Mouse (Mus musculus) heart, embryonic 10.5 days (tissue): ENCODE measurements at regions not wholly inside any gene's neighbourhood (a gene's known extent, or its start where the extent isn't known, plus 50 kb on each side); places are given as distances from the start of the nearest gene placed in this dataset.
A peak's percentile ranks its signal among the peaks of the same experiment; 100 is the strongest.

Source experiments
- DNase-seq: peaks from one replicate; pipeline ENCODE4 v3.0.0-alpha.2; 2017; ENCODE audit warnings: low spot score
- H3K27ac ChIP-seq: fragments of 300-500 bp; sonication (generic); 2 replicates; pipeline ENCODE4 v1.5.1; 2016; ENCODE audit warnings: mild to moderate bottlenecking
- H3K27me3 ChIP-seq: fragments of 300-500 bp; sonication (generic); 2 replicates; pipeline ENCODE4 v1.6.1; 2016; ENCODE audit warnings: mild to moderate bottlenecking; ENCODE audit not compliant: poor library complexity, insufficient read depth, severe bottlenecking
- H3K36me3 ChIP-seq: fragments of 300-500 bp; sonication (generic); 2 replicates; pipeline ENCODE4 v1.6.1; 2016; ENCODE audit warnings: mild to moderate bottlenecking, moderate library complexity
- H3K4me1 ChIP-seq: fragments of 300-500 bp; sonication (generic); 2 replicates; pipeline ENCODE4 v1.6.1; 2016; ENCODE audit warnings: mild to moderate bottlenecking
- H3K4me3 ChIP-seq: fragments of 300-500 bp; sonication (generic); 2 replicates; pipeline ENCODE4 v1.5.1; 2016; ENCODE audit warnings: mild to moderate bottlenecking, moderate library complexity
- H3K9me3 ChIP-seq: fragments of 300-500 bp; sonication (generic); 2 replicates; pipeline ENCODE4 v1.6.1; 2016; ENCODE audit warnings: mild to moderate bottlenecking, moderate library complexity
- WGBS: fragments of 180-500 bp; shearing (Covaris S2); methylation state at CpG from one replicate; pipeline ENCODE4 v1.1.7; 2016; 5-methylcytosine and 5-hydroxymethylcytosine counted together

GRCm38 (mm10) chr3:83708973-83709372 lies 57.1 kb upstream of the Sfrp2 start:
- Histone ChIP-seq H3K4me1 (peaks cover 11% of the 10 kb centered on the region; the same call in 1 of the 2 replicates), H3K4me3 (no peak overlapping the region), H3K9me3 (no peaks in the 10 kb centered on the region), H3K36me3 (no peaks in the 10 kb centered on the region), H3K27me3 (no peaks in the 10 kb centered on the region), H3K27ac (no peak overlapping the region)
- DNase-seq = peak; percentile 67
- WGBS = 50% methylated on average over 4 of the region's 4 CpGs

DNA sequence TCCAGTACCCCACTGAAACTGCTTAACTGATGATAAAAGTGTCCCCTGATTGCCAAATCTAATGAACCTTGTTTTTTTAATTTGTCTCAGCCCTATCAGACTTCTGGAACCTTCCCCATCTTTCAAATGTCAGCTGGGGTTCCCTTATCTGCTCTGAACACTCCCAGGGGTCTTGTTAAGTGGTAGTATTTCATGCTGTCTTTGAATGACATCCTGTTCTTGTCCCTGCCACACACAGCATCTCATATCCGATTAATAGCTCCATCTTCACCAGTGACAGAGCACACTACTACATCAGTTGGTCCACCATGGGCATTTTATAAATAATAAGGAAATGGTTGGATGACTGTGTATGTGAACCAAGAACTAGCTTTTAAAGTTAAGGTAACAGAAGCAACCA lies 56.6 kb upstream of the Sfrp2 start:
- WGBS = 44% methylated on average over 1 of the region's 1 CpGs

DNA sequence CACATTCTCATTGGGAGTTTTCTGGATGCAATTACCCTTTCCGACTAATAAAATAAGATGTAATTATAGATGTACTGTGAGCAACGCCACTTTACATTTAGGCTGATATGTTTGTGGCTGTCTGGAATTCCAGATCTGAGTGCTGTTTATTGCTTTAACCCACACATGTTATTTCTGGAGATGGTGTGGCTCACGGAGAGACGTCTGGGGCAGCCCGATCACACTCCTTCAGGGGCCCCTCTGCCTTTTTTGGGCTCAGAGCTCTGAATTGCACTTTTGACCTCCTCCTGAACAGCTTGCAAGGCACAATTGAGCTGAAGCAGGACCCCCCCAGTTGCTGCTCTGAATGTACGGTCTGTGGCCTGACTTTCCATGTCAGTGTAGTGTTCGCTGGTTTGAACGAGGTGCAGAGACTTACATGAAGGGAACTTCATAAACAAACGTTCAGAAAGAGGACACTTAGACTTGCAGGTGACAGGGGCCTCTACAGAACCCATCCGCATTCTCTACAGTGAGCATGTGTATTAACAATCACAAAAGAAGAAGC lies 55.1 kb upstream of the Sfrp2 start:
- H3K36me3 ChIP-seq = no peaks in the 10 kb centered on the region
- no peaks in the 10 kb centered on the region for H3K27me3 ChIP-seq
- H3K27ac ChIP-seq = peak overlapping the region; percentile 69
- 46% methylated on average over 10 of the region's 10 CpGs for WGBS
- H3K4me1 ChIP-seq = peaks cover 11% of the 10 kb centered on the region; the same call in 1 of the 2 replicates
- H3K9me3 ChIP-seq = no peaks in the 10 kb centered on the region
- no peak for DNase-seq
- no peak overlapping the region for H3K4me3 ChIP-seq

More for the DNA sequence above, 56.6 kb upstream of the Sfrp2 start:
- Histone ChIP-seq H3K4me3 (no peak overlapping the region), H3K27me3 (no peaks in the 10 kb centered on the region), H3K36me3 (no peaks in the 10 kb centered on the region), H3K27ac (no peak overlapping the region), H3K4me1 (peaks cover 11% of the 10 kb centered on the region; the same call in 1 of the 2 replicates), H3K9me3 (no peaks in the 10 kb centered on the region)
- DNase-seq = no peak

DNA sequence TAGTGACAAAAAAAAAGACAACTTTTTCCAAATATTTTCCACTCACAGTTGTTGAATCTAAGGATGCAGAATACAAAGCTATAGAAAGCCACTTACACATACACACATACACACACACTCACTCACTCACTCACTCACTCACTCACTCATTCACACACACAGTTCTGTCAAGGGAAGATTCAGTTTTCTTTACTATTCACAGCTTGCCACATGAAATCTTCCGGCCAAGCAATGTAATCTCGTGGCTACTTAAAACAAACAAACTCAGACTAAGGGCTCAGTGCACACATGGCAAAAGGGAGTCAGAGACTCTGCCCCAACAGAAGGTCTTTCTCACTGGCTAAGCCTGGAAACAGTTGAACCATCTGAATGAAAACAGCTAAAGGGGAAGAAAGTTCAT lies 53.8 kb upstream of the Sfrp2 start:
- DNase-seq = no peak
- Histone ChIP-seq H3K9me3 (no peaks in the 10 kb centered on the region), H3K4me1 (peaks cover 11% of the 10 kb centered on the region; the same call in 1 of the 2 replicates), H3K27me3 (no peaks in the 10 kb centered on the region), H3K4me3 (no peak overlapping the region), H3K36me3 (no peaks in the 10 kb centered on the region), H3K27ac (no peak overlapping the region)
- 44% methylated on average over 2 of the region's 2 CpGs for WGBS

DNA sequence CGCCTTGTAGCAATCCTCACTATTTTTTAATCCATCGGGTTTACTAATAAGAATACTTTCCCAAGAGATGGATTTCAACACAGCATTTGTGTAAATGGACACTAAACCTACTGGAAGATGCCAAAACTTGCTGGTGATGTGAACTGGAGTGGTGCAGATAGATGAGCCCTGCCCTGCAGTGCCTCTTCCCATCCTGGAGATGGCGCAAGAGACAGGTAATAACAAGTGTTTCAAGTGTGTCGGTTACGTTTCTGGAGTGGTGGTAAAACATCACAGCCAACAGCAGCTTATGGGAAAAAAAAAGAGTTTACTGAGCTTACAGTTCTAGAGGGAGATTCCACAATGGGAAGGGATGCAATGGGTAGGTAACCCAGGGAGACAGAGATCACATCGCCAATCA lies 51.5 kb upstream of the Sfrp2 start:
- no peak overlapping the region for H3K4me3 ChIP-seq
- WGBS = 49% methylated on average over 6 of the region's 6 CpGs
- H3K36me3 ChIP-seq = no peaks in the 10 kb centered on the region
- no peak for DNase-seq
- H3K27ac ChIP-seq = no peak overlapping the region
- peaks cover 13% of the 10 kb centered on the region; the same call in 1 of the 2 replicates for H3K4me1 ChIP-seq
- no peaks in the 10 kb centered on the region for H3K9me3 ChIP-seq
- H3K27me3 ChIP-seq = no peaks in the 10 kb centered on the region
